Mouse (Mus musculus) left cerebral cortex, adult 8-10 months (tissue): ENCODE measurements around the gene Lrrc1. TPM values are rescaled to one million over a fixed set of nuclear protein-coding genes. Genes with fewer than 3 reads are reported as not detected.

Experiments
- DNase-seq, 2 experiments: peaks; one replicate each; pipeline ENCODE4 v3.0.0; 2022; ENCODE audit warnings: low spot score in 2 of 2
- total RNA-seq, 4 experiments: library from RNA; stranded (reverse); gene quantifications; 2 replicates each; pipeline ENCODE4 v1.2.4; 2022

Gene Lrrc1
- total RNA-seq, 4 experiments from 2014 or later, result 9.5 to 10.3 (median 9.7) TPM

GRCm38 (mm10) chr9:77543351-77544321 is 1.0 kb downstream of the Lrrc1 start:
- DNase-seq, result peak in 1 of 2 experiments; percentile 25

GRCm38 (mm10) chr9:77541556-77541955 is 3.1 kb downstream of the Lrrc1 start:
- no peak for DNase-seq

GRCm38 (mm10) chr9:77539232-77539631 is 5.4 kb downstream of the Lrrc1 start:
- no peak for DNase-seq

- DNase-seq, result no peak
Observed at GRCm38 (mm10) chr9:77537357-77537756, 7.3 kb downstream of the Lrrc1 start.

- DNase-seq, result no peak
Observed at GRCm38 (mm10) chr9:77536832-77537231, 7.8 kb downstream of the Lrrc1 start.

GRCm38 (mm10) chr9:77536286-77536685 is 8.4 kb downstream of the Lrrc1 start:
- DNase-seq, result no peak

- DNase-seq, result no peak
Observed at GRCm38 (mm10) chr9:77535021-77535744, 9.5 kb downstream of the Lrrc1 start.

GRCm38 (mm10) chr9:77528379-77529041 is 16.2 kb downstream of the Lrrc1 start:
- DNase-seq, result no peak

- no peak for DNase-seq
Observed at GRCm38 (mm10) chr9:77527170-77527569, 17.5 kb downstream of the Lrrc1 start.

- DNase-seq, result no peak
Observed at GRCm38 (mm10) chr9:77526715-77527114, 18.0 kb downstream of the Lrrc1 start.

GRCm38 (mm10) chr9:77525595-77526295 is 18.9 kb downstream of the Lrrc1 start:
- no peak for DNase-seq

- no peak for DNase-seq
Observed at GRCm38 (mm10) chr9:77523793-77524192, 20.9 kb downstream of the Lrrc1 start.

GRCm38 (mm10) chr9:77522476-77522875 is 22.2 kb downstream of the Lrrc1 start:
- DNase-seq, result no peak

GRCm38 (mm10) chr9:77519198-77519597 is 25.5 kb downstream of the Lrrc1 start:
- no peak for DNase-seq

GRCm38 (mm10) chr9:77516782-77517364 is 27.8 kb downstream of the Lrrc1 start:
- no peak for DNase-seq

- no peak for DNase-seq
Observed at GRCm38 (mm10) chr9:77513892-77514291, 30.8 kb downstream of the Lrrc1 start.

GRCm38 (mm10) chr9:77512220-77512619 is 32.5 kb downstream of the Lrrc1 start:
- no peak for DNase-seq

GRCm38 (mm10) chr9:77510574-77510973 is 34.1 kb downstream of the Lrrc1 start:
- DNase-seq, result no peak

GRCm38 (mm10) chr9:77507743-77508394 is 36.8 kb downstream of the Lrrc1 start:
- no peak for DNase-seq
